Mouse (Mus musculus): ENCODE measurements around the gene Gm45337. TPM values are rescaled to one million over a fixed set of nuclear protein-coding genes. Genes with fewer than 3 reads are reported as not detected.

The Gm45337 gene
- not detected in 2 replicates for polyA plus RNA-seq (2015; fragmentation: Nextera tagmentation; extraction: Ambion mirVana)

DNA sequence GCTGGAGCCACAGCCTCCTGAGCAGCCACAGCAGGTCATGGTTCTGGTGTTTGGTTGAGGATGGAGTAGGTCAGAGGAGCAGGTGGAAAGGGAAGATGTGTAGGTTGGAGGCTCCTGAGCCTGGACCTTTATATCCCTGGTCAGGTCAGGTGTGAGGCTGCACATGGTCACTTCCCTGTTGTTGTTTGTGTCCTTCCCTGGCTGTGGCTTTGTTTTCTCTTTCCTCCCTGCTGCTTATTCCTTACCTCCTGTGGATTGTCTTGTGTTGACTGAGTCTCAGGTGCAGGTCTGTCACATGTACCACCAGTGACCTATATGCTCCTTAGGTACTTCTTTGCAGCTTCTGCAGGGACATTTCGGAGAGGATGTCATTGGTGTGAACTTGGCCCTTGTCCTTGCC lies at the start of gene Gm45337:
Gm45337 (minus strand) TSS at position 101 of the 400 bp plus-strand sequence.

DNA sequence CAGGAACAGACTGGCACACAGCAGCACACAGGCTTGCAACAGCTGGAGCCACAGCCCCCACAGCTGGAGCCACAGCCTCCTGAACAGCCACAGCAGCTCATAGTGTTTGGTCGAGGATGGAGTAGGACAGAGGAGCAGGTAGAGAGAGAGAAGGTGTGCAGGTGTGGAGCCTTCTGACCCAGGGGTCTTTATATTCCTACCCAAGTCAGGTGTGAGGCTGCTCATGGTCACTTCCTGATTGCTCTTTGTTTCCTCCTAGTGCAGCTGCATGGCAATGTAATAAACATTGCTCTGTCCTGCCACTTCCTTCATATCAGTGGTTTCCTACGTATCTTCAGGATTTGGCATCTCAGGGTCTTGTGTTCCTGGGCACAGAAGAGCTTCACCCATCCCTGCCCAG lies 45.9 kb upstream of the Gm45337 start, which contains the start of gene Gm10153:
Gm10153 (minus strand) TSS at position 101 of the 400 bp plus-strand sequence.

DNA sequence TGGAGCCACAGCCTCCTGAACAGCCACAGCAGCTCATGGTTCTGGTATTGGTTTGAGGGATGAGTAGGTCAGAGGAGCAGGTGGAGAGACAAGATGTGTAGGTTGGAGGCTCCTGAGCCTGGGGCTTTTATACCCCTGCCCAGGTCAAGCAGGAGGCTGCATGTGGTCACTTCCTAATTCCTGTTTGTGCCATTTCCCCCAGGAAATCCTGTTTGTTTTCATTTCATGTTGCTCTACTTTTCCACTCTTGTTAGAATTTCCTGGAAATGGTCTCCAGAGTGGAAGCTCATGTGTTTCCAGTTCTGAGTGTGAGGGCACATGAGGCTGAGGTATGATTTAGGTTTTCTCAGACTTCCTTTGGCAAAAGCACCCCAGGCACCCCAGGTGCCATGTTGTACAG lies 31.5 kb upstream of the Gm45337 start, which contains the start of gene Krtap5-2:
Krtap5-2 (minus strand) TSS at position 101 of the 400 bp plus-strand sequence.

DNA sequence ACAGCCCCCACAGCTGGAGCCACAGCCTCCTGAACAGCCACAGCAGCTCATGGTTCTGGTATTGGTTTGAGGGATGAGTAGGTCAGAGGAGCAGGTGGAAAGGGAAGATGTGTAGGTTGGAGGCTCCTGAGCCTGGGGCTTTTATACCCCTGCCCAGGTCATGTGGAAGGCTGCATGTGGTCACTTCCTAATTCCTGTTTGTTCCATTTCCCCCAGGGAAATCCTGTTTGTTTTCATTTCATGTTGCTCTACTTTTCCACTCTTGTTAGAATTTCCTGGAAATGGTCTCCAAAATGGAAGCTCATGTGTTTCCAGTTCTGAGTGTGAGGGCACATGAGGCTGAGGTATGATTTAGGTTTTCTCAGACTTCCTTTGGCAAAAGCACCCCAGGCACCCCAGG lies 21.2 kb upstream of the Gm45337 start, which contains the start of gene Gm4553:
Gm4553 (minus strand) TSS at position 101 of the 400 bp plus-strand sequence.

DNA sequence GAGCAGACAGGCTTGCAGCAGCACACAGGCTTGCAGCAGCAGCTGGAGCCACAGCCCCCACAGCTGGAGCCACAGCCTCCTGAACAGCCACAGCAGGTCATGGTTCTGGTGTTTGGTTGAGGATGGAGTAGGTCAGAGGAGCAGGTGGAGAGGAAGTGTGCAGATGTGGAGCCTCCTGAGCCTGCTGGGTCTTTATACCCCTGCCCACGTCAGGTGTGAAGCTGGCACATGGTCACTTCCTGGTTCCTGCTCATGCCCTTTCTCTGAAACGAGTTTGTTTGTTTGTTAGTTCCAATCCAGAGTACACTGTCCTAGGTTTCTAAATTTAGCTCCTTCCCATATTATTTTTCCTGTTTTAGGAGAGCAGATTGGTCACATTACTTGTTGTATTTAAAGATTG lies 12.6 kb upstream of the Gm45337 start, which contains the start of gene Gm29735:
Gm29735 (minus strand) TSS at position 101 of the 400 bp plus-strand sequence.

GRCm38 (mm10) chr7:142135934-142136333 lies 8.5 kb downstream of the Gm45337 start, which contains the start of gene Gm39115:
Gene Gm39115 (minus strand): TSS chr7:142136034.

DNA sequence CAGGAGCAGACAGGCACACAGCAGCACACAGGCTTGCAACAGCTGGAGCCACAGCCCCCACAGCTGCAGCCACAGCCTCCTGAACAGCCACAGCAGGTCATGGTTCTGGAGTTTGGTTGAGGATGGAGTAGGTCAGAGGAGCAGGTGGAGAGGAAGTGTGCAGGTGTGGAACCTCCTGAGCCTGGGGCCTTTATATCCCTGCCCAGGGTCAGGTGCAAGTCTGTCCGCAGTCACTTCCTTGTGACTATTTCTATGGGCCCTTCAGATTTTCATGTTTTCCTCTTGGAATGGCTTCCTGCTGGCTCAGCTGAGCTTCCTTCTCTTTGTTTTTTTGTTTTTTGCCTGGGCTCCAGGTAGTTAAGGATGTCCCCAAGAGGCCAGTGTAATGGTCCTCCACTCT lies 23.8 kb downstream of the Gm45337 start, which contains the start of gene Gm45618:
Gm45618 (minus strand) TSS at position 101 of the 400 bp plus-strand sequence.

DNA sequence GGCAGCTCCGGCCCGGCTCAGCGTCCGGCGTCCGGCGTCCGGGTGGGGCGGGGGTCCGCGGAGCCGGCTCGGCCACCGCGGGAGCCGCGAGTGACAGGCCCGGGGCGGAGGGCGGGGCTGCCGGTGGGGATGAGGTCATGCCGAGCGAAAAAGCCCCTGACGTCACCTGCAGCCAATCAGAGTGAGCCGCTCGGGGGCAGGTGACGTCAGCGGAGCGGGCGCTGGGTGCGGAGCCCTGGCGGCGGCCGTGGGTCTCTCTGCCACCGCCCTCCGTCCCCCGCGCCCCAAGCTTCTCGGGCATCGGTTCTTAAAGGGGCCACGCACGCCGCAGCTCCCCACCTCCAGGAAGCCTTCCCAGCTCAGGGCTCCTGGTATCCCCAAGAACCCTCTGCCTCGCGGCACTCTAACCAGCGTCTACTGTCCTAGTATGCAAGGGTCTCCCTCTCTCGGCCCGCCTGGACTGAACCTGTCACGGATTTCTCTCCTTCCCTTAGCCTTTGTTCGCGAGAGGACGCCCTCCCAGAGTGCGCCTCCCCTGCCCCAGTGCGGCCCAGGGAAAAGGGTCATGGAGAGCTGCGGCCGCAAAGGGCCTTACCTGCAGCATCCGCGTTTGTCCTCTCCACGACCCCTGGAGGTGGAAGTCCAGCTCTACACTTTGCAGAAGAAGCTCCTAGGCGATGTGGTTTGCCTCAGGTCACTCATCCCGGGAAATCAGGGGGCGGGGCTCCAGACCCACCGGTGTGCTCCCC lies 49.0 kb downstream of the Gm45337 start, which contains the start of gene Dusp8:
Dusp8 (minus strand) TSS at position 661 of the 749 bp plus-strand sequence.

Other genes starting within 250 kb of the Gm45337 start
- gene Tollip, start 226.1 kb downstream of the Gm45337 start, polyA plus RNA-seq (2015; fragmentation: Nextera tagmentation; extraction: Ambion mirVana) = 20.2 and 21.1 TPM in 2 replicates
- 0.53 and 0.70 TPM in 2 replicates for gene Brsk2, start 194.9 kb downstream of the Gm45337 start, polyA plus RNA-seq (2015; fragmentation: Nextera tagmentation; extraction: Ambion mirVana)
- 79.0 and 80.7 TPM in 2 replicates for gene Mob2, start 83.5 kb downstream of the Gm45337 start, polyA plus RNA-seq (2015; fragmentation: Nextera tagmentation; extraction: Ambion mirVana)
- 3.8 and 3.9 TPM in 2 replicates for gene Dusp8, start 48.8 kb downstream of the Gm45337 start, polyA plus RNA-seq (2015; fragmentation: Nextera tagmentation; extraction: Ambion mirVana)
- gene Gm45618, start 23.9 kb downstream of the Gm45337 start, polyA plus RNA-seq (2015; fragmentation: Nextera tagmentation; extraction: Ambion mirVana) = not detected in 2 replicates
- gene Gm39115, start 8.6 kb downstream of the Gm45337 start, polyA plus RNA-seq (2015; fragmentation: Nextera tagmentation; extraction: Ambion mirVana) = not detected in 2 replicates
- not detected in 2 replicates for gene Gm29735, start 12.5 kb upstream of the Gm45337 start, polyA plus RNA-seq (2015; fragmentation: Nextera tagmentation; extraction: Ambion mirVana)
- gene Gm4553, start 21.1 kb upstream of the Gm45337 start, polyA plus RNA-seq (2015; fragmentation: Nextera tagmentation; extraction: Ambion mirVana) = not detected in 2 replicates
- not detected in 2 replicates for gene Krtap5-2, start 31.4 kb upstream of the Gm45337 start, polyA plus RNA-seq (2015; fragmentation: Nextera tagmentation; extraction: Ambion mirVana)
- gene Gm10153, start 45.8 kb upstream of the Gm45337 start, polyA plus RNA-seq (2015; fragmentation: Nextera tagmentation; extraction: Ambion mirVana) = not detected in 2 replicates
- gene Krtap5-3, start 56.8 kb upstream of the Gm45337 start, polyA plus RNA-seq (2015; fragmentation: Nextera tagmentation; extraction: Ambion mirVana) = not detected in 2 replicates
- not detected in 2 replicates for gene Gm7579, start 67.3 kb upstream of the Gm45337 start, polyA plus RNA-seq (2015; fragmentation: Nextera tagmentation; extraction: Ambion mirVana)
- gene Krtap5-5, start 85.4 kb upstream of the Gm45337 start, polyA plus RNA-seq (2015; fragmentation: Nextera tagmentation; extraction: Ambion mirVana) = not detected in 2 replicates
- gene Gm40460, start 96.5 kb upstream of the Gm45337 start, polyA plus RNA-seq (2015; fragmentation: Nextera tagmentation; extraction: Ambion mirVana) = not detected in 2 replicates
- not detected in 2 replicates for gene Gm2431, start 113.7 kb upstream of the Gm45337 start, polyA plus RNA-seq (2015; fragmentation: Nextera tagmentation; extraction: Ambion mirVana)
- gene Gm4559, start 129.8 kb upstream of the Gm45337 start, polyA plus RNA-seq (2015; fragmentation: Nextera tagmentation; extraction: Ambion mirVana) = not detected in 2 replicates
- not detected in 2 replicates for gene Krtap5-1, start 152.5 kb upstream of the Gm45337 start, polyA plus RNA-seq (2015; fragmentation: Nextera tagmentation; extraction: Ambion mirVana)
- gene Krtap5-4, start 158.9 kb upstream of the Gm45337 start, polyA plus RNA-seq (2015; fragmentation: Nextera tagmentation; extraction: Ambion mirVana) = not detected in 2 replicates
- 1.9 and 2.0 TPM in 2 replicates for gene Ifitm10, start 229.1 kb upstream of the Gm45337 start, polyA plus RNA-seq (2015; fragmentation: Nextera tagmentation; extraction: Ambion mirVana)
- gene Gm49369, start 238.1 kb upstream of the Gm45337 start, polyA plus RNA-seq (2015; fragmentation: Nextera tagmentation; extraction: Ambion mirVana) = 0.38 TPM in 1 of 2 replicates, not detected in the other
- 230 and 269 TPM in 2 replicates for gene Ctsd, start 243.4 kb upstream of the Gm45337 start, polyA plus RNA-seq (2015; fragmentation: Nextera tagmentation; extraction: Ambion mirVana)